Mouse (Mus musculus) forebrain, embryonic 16.5 days (tissue): ENCODE results near the gene Grin2b. TPM values are rescaled to one million over a fixed set of nuclear protein-coding genes. Genes with fewer than 3 reads are reported as not detected.

ENCODE experiments used
- ATAC-seq: fragments of 200-750 bp; cut with Nextera tagmentation; 2 replicates; pipeline ENCODE4 v1.8.0; 2017; ENCODE audit warnings: mild to moderate bottlenecking, moderate library complexity
- H3K27ac ChIP-seq: fragments of 300-500 bp; sonication (generic); 2 replicates; pipeline ENCODE4 v1.5.1; 2014; ENCODE audit warnings: low read length, control low read depth
- H3K27me3 ChIP-seq: fragments of 300-500 bp; sonication (generic); replicated peaks from 2 replicates; pipeline ENCODE4 v1.6.1; 2014; ENCODE audit warnings: low read length; ENCODE audit not compliant: control insufficient read depth, insufficient read depth
- H3K36me3 ChIP-seq: fragments of 300-500 bp; sonication (generic); 2 replicates; pipeline ENCODE4 v1.6.1; 2014; ENCODE audit not compliant: control insufficient read depth, insufficient read depth
- H3K4me1 ChIP-seq: fragments of 300-500 bp; sonication (generic); replicated peaks from 2 replicates; pipeline ENCODE4 v1.6.1; 2014; ENCODE audit warnings: low read length; ENCODE audit not compliant: control insufficient read depth, insufficient read depth
- H3K4me2 ChIP-seq: fragments of 300-500 bp; sonication (generic); 2 replicates; pipeline ENCODE4 v1.6.1; 2014; ENCODE audit warnings: mild to moderate bottlenecking, low read length, control low read depth
- H3K4me3 ChIP-seq: fragments of 300-500 bp; sonication (generic); replicated peaks from 2 replicates; pipeline ENCODE4 v1.5.1; 2014; ENCODE audit warnings: mild to moderate bottlenecking, low read length, control low read depth
- H3K9ac ChIP-seq: fragments of 300-500 bp; sonication (generic); replicated peaks from 2 replicates; pipeline ENCODE4 v1.6.1; 2014; ENCODE audit warnings: low read depth, low read length, control low read depth
- H3K9me3 ChIP-seq: fragments of 300-500 bp; sonication (generic); 2 replicates; pipeline ENCODE4 v1.6.1; 2016; ENCODE audit warnings: low read length; ENCODE audit not compliant: control insufficient read depth
- WGBS: fragments of 180-500 bp; shearing (Covaris S2); extraction: QIAGEN DNeasy Blood & Tissue Kit; methylation state at CpG from one replicate; pipeline ENCODE4 v1.1.7; 2014; 5-methylcytosine and 5-hydroxymethylcytosine counted together
- polyA plus RNA-seq: library from polyadenylated mRNA; unstranded; fragments of >200 nt; fragmentation: Nextera tagmentation; extraction: Ambion mirVana; gene quantifications from 2 replicates; pipeline ENCODE4 v1.2.1, GENCODE M21; 2015

The Grin2b gene
- polyA plus RNA-seq, 1 experiment from 2014 or later: 114 TPM

DNA sequence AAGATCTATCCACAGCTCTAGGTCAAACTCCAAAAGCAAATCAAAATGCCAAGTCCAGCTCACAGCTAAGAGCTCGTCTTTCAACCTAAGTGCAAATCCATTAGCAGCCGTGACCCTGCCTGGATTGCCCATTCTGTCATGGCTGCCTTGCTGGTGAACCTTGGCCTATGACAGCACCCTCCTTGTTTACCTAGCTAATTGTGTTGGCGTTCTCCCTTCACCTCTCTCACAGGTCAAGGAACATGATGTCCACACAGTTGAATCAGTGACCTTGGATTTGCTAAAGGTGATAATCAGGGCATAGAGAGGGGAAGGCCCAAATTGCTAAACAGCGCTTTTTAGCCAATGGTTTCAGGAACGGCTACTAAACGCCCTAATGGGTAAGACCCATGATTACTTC, 165.2 kb downstream of the Grin2b start:
- Histone ChIP-seq H3K4me1 (peaks cover 20% of the 10 kb centered on the region), H3K9me3 (no peaks in the 10 kb centered on the region), H3K27ac (no peak overlapping the region), H3K9ac (no peak overlapping the region), H3K4me3 (no peak overlapping the region), H3K36me3 (no peaks in the 10 kb centered on the region), H3K4me2 (no peak overlapping the region), H3K27me3 (no peaks in the 10 kb centered on the region)
- WGBS: 92% methylated on average over 6 of the region's 6 CpGs
- ATAC-seq: no peak

DNA sequence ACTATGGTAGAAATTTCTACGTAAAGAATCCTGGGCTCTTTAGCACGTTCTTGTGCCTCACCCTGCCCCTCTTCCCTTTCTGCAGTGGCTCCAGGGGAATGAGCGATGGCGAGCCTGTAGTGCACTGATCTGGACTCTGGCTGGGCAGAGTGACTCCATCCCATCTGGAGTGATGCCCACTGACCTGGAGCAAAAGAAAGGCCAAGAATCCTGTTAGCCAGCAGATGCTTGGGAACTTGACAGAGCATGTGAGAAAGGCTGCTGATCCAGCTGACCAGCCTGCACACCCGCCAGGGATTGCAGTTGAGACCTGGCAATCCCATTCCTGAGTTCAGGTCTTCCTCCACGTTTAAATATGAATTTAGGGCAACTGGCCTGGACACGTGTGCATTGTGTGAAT, 178.6 kb downstream of the Grin2b start:
- Histone ChIP-seq H3K4me3 (no peak overlapping the region), H3K27ac (no peak overlapping the region), H3K9me3 (no peaks in the 10 kb centered on the region; the same call in 1 of the 2 replicates), H3K36me3 (no peaks in the 10 kb centered on the region), H3K9ac (no peak overlapping the region), H3K4me2 (no peak overlapping the region), H3K4me1 (peaks cover 4% of the 10 kb centered on the region; the same call in 1 of the 2 replicates), H3K27me3 (no peaks in the 10 kb centered on the region)
- WGBS: 70% methylated on average over 7 of the region's 7 CpGs
- no peak for ATAC-seq

DNA sequence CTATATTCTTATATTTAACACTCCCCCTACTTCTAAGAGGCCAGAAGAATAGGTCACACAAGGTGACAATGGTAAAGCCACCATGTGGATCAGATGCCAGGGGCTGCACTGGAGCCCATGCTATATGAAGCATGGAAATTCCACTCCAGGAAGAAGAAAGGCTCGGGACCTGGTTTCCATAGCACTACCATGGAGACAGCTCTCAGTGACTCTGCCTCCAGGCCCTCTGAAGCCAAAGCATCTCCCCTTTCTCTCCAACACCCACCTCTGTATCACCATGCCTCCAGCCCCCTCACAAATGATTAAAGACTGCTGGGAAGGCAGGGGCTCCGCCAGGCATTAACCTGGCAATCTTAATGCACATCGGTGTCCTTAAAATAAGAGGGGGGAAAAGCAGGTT, 179.4 kb downstream of the Grin2b start:
- no peak overlapping the region for H3K27ac ChIP-seq
- H3K9me3 ChIP-seq: no peaks in the 10 kb centered on the region; the same call in 1 of the 2 replicates
- ATAC-seq: no peak
- 64% methylated on average over 3 of the region's 3 CpGs for WGBS
- peaks cover 4% of the 10 kb centered on the region; the same call in 1 of the 2 replicates for H3K4me1 ChIP-seq
- H3K27me3 ChIP-seq: no peaks in the 10 kb centered on the region
- H3K9ac ChIP-seq: no peak overlapping the region
- H3K4me2 ChIP-seq: no peak overlapping the region
- no peaks in the 10 kb centered on the region for H3K36me3 ChIP-seq
- no peak overlapping the region for H3K4me3 ChIP-seq

- Histone ChIP-seq H3K4me3 (no peak overlapping the region), H3K4me2 (no peak overlapping the region), H3K27me3 (no peaks in the 10 kb centered on the region), H3K36me3 (no peaks in the 10 kb centered on the region), H3K27ac (no peak overlapping the region), H3K4me1 (peaks cover 4% of the 10 kb centered on the region; the same call in 1 of the 2 replicates), H3K9me3 (no peaks in the 10 kb centered on the region; the same call in 1 of the 2 replicates), H3K9ac (no peak overlapping the region)
- WGBS: 77% methylated on average over 11 of the region's 11 CpGs
- ATAC-seq: no peak
Measured at GRCm38 (mm10) chr6:135993378-135993777, 179.9 kb downstream of the Grin2b start.

- H3K4me3 ChIP-seq: no peak overlapping the region
- no peak overlapping the region for H3K9ac ChIP-seq
- H3K27me3 ChIP-seq: no peaks in the 10 kb centered on the region
- H3K9me3 ChIP-seq: no peaks in the 10 kb centered on the region
- H3K4me2 ChIP-seq: no peak overlapping the region
- H3K36me3 ChIP-seq: no peaks in the 10 kb centered on the region
- H3K4me1 ChIP-seq: peaks cover 4% of the 10 kb centered on the region; the same call in 1 of the 2 replicates
- ATAC-seq: no peak
- H3K27ac ChIP-seq: no peak overlapping the region
- WGBS: 43% methylated on average over 3 of the region's 3 CpGs
Measured at GRCm38 (mm10) chr6:135976106-135976505, 197.2 kb downstream of the Grin2b start.

- WGBS: 51% methylated on average over 9 of the region's 9 CpGs
- no peaks in the 10 kb centered on the region for H3K9me3 ChIP-seq
- no peak overlapping the region for H3K27ac ChIP-seq
- H3K4me3 ChIP-seq: no peak overlapping the region
- H3K4me2 ChIP-seq: no peak overlapping the region
- no peaks in the 10 kb centered on the region for H3K36me3 ChIP-seq
- H3K9ac ChIP-seq: no peak overlapping the region
- no peaks in the 10 kb centered on the region for H3K27me3 ChIP-seq
- ATAC-seq: no peak
- H3K4me1 ChIP-seq: peaks cover 4% of the 10 kb centered on the region; the same call in 1 of the 2 replicates
Measured at GRCm38 (mm10) chr6:135972481-135972880, 200.8 kb downstream of the Grin2b start.

DNA sequence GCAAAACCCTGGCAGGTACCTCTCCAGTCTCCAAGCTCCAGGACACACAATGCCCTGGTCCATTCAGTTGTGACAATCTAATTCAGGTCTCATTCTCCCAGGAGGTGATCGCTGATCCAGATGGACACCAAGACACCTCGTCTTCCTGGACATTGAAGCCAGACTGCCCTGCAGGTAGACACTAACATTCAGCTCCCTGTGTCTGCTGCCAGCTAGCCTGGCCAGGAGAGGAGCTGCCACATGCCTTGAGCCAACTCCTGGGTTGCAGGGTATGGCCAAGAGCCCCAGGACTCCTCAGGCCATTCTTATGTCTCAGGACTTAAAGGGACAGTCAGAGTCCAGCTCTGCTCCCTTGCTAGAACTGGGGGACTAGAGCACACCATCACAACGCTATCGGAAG, 201.8 kb downstream of the Grin2b start:
- no peak for ATAC-seq

GRCm38 (mm10) chr6:135970716-135971318, 202.5 kb downstream of the Grin2b start:
- no peak for ATAC-seq
- H3K4me3 ChIP-seq: no peak overlapping the region
- WGBS: 73% methylated on average over 3 of the region's 3 CpGs

More for the DNA sequence above, 201.8 kb downstream of the Grin2b start:
- H3K4me2 ChIP-seq: no peak overlapping the region
- no peak overlapping the region for H3K27ac ChIP-seq
- H3K9ac ChIP-seq: no peak overlapping the region
- H3K36me3 ChIP-seq: no peaks in the 10 kb centered on the region
- H3K27me3 ChIP-seq: no peaks in the 10 kb centered on the region
- no peak overlapping the region for H3K4me3 ChIP-seq
- no peaks in the 10 kb centered on the region for H3K9me3 ChIP-seq
- peaks cover 4% of the 10 kb centered on the region; the same call in 1 of the 2 replicates for H3K4me1 ChIP-seq
- 92% methylated on average over 4 of the region's 4 CpGs for WGBS

GRCm38 (mm10) chr6:135961766-135962165, 211.5 kb downstream of the Grin2b start:
- Histone ChIP-seq H3K36me3 (no peaks in the 10 kb centered on the region), H3K9ac (no peak overlapping the region), H3K27ac (no peak overlapping the region), H3K27me3 (no peaks in the 10 kb centered on the region), H3K4me2 (no peak overlapping the region), H3K9me3 (no peaks in the 10 kb centered on the region), H3K4me3 (no peak overlapping the region), H3K4me1 (peaks cover 6% of the 10 kb centered on the region)
- 27% methylated on average over 9 of the region's 9 CpGs for WGBS
- ATAC-seq: peak; percentile 38

More at GRCm38 (mm10) chr6:135970716-135971318, 202.5 kb downstream of the Grin2b start:
- Histone ChIP-seq H3K27me3 (no peaks in the 10 kb centered on the region), H3K4me2 (no peak overlapping the region), H3K4me1 (0 out of 2 replicates have a peak, but pooled peaks cover 4% of the 10 kb centered on the region), H3K36me3 (no peaks in the 10 kb centered on the region), H3K27ac (no peak overlapping the region), H3K9ac (no peak overlapping the region), H3K9me3 (no peaks in the 10 kb centered on the region)
